Mouse (Mus musculus) spleen, postnatal 10 days (tissue): ENCODE data around the gene Blnk.

Source experiments
- DNase-seq, 2 experiments: peaks; one replicate each; pipeline ENCODE4 v3.0.0; 2021 to 2022; ENCODE audit warnings: low spot score in 2 of 2

Blnk gene

DNA sequence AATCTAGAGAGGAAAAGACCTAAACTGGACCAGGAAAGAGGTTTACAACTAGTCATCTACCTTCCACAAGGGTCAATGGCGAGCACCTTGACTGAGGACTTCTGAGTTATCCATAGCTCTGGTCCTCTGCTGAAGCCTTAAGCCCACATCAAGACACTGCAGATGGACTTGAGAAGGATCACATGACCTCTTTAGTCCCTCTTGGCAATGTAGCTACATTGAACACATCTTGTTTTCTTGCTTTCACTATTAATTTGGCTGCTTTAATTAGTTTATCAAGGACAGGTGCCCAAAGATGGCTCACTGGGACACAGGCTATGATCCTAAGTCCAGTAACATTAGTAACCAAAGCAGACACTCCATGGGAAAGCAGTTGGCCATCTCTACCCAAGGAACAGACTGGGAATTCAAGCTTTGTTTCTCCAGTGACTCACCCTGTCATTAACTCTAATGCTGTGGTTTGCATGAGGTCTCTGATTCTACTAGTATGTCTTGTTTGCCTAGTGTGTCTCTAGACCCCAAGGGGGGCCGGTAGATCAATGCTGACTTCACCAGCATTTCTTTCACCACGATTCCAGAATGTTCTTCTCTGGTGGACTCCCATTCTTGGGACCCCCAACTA, 9.5 kb upstream of the Blnk start:
- DNase-seq = no peak

GRCm38 (mm10) chr19:40999569-40999968, 5.2 kb upstream of the Blnk start:
- DNase-seq = peak in 1 of 2 experiments; percentile 59

DNA sequence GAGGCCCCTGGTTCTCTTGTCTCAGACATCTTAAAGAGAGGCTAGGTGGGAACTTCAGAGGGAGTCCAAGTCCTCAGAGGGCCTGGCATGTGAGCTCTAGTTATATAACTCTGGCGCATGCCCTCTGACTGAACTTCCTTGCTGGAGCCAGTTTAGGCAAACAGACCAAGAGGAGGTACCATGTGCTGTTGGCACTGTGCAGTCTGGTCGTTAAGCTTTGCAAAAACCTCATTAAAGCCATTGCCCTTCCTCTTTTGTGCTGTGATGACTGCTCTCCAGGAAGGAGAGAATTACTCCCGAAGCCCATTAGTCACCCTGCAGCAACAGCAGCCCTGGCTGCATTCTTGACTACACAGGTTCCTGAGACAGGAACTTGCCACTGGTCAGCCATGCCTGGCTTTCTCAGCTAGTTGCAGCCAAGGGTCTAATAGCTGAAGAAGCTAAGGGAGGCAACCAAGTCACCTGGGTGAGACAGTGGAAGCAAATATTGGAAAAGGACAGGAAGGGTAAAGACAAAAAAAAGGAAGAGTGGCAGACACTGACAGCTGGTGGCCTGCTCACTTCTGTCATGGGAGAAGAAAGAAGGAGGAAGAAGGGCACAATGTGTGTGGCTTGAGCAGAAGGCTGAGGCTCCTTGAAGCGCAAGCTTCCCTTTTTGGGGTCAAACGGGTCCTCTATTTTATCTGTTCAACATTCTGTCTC, 4.3 kb upstream of the Blnk start:
- no peak for DNase-seq

DNA sequence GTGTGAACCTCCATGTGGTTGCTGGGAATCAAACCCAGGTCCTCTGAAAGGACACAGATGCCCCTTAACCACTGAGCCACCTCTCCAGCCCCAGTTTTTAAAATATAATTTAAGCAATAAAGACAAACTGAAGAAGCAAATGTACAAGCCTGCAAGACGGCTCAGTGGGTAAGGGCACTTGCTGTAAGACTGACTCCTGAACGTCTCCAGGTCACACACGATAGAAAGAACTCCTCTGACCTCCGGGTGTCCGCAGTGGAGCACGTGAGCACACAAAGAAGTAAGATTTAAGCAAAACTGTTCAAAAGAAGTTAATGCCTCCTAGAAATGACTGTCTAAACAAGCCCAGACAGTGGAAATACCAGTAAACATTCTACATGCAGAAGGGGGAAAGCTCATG, 2.4 kb upstream of the Blnk start:
- DNase-seq = no peak

DNA sequence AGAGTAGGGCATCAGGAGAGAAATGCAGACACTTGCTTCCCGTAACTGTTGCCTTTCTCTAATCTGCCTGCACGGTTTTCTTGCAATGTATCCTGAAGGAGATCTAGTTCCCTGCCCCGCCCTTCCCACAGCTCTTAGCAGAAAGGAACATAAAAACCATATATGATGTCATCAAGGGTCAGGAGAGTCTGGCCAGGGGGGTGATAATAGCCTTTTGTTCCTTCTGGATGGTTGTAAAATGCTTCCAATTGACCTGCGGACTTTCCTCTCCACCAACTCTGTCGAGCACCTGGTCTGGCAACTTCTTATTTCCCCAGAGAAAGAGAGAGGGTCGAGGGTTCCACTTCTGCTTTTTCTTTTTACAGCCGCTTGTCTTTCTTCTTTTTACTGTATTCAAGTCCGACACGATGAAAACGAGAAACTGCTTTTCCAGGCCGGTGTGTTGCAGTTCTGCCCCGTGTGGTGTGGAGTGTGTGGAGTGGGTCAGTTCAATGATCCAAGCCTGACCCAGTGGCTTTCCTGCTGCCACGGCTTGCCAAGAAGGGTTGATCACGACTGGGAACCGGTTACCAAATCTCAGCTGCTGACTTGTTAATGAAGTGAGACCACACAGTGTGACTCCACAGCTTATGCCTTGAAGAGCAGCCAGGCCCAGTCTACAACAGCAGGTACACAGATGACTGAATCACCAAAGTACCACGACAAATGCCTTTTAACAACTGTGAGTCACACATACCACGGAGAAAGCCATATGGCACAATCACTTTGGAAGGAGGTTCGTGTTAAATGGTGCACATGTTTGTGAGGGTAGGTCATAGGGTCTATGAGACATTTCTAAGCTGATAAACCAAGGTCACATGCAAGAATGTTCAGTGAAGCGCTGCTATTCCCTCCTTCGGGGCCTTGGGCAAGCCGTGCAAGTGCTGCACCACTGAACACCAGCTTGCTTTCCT, 1.4 kb upstream of the Blnk start:
- peak in 1 of 2 experiments; percentile 38 for DNase-seq

DNA sequence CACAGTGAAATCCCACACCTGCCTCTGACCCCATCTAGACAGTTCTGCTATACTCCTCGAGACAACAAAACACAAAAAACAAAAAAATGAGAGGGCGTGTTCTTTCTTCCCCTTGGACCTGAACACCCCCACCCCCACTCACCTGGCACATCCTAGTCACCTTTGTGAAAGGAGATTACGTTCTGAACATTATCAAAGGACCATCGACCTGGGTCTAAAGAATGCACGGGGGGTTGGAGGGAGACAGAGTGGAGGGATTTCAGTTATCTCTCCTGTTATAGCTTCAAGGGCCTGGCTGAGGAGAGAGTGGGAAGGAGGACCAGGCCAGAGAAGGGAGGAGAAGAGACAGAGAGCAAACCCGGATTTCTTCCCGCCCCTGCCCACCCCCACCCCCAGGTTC, 576 bp upstream of the Blnk start:
- DNase-seq = no peak

GRCm38 (mm10) chr19:40993356-40993755, 979 bp downstream of the Blnk start:
- DNase-seq = no peak

DNA sequence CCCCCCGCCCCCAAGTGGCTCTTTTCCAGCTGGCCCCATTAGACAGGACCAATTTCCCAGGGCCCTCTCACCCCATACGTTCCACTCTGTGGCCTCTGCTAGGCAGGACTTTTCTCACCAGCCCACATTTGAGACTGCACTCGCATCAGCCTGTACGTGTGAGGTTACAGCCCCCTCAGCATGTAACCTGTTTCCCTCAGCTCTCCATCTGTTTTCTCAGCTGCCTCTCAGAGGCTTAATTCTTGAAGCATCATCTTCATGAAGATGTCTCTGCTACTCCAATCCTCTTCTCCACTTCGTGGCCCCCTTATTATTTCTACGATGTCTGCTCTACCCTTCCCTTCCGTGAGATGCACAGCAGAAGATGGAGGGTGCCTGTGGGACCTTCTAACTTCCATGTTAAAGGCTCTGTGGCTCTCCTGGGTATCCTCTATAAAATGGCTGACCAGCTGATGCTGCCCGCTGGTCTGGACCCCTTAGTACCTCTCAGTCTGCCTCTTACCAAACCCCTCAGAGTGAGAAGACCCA, 1.8 kb downstream of the Blnk start:
- DNase-seq = no peak

DNA sequence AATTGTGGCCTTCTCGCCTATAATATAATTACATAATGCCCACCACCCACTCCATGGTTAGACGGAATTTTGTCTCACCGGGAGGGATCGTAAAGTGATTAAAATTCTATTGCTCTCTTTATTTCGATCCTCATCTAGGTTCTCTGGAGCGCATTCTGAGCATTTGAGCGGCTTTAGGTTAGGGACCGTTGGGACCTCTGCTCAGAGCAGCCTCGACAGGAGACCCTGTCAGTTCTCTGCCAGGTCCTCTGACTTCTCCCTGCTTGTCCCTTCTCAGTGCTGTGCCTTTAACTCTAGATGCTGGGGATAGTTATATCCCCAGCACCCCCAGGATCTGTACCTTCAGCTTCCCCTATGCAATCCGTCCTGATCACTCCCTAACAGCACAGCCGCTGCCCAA, 2.2 kb downstream of the Blnk start:
- DNase-seq = no peak

- no peak for DNase-seq
Observed at GRCm38 (mm10) chr19:40991626-40992025, 2.7 kb downstream of the Blnk start.

GRCm38 (mm10) chr19:40990781-40991343, 3.5 kb downstream of the Blnk start:
- DNase-seq = no peak

DNA sequence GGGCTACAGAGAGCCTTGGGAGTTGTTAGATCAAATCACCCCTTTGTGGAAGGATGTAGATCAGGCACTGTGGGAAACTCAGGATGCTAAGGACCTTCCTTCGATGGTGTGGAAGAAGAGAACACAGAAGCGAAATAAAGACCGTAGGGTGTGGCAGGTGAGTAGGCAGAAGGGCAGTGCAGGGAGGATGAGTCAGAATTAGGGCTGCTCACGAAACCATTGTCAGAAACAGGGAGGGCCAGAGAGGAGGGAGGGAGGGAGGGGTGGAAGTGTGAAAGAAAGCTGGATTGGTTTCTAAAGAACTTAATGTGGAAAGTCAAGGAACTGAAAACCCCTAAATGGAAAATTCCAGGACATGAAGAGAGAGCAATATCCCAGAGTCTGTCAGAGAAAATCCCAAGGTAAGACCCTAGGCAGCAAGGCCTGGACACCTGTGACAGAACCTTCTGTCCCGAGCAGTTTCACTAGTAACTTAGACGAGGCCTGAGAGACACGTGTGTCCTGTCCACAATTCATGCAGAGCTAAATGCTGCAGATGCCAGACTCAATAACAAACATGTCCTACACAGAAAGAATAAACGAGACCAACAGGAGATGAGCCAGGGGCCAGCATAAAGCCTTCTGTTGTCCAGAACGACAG, 4.3 kb downstream of the Blnk start:
- no peak for DNase-seq

DNA sequence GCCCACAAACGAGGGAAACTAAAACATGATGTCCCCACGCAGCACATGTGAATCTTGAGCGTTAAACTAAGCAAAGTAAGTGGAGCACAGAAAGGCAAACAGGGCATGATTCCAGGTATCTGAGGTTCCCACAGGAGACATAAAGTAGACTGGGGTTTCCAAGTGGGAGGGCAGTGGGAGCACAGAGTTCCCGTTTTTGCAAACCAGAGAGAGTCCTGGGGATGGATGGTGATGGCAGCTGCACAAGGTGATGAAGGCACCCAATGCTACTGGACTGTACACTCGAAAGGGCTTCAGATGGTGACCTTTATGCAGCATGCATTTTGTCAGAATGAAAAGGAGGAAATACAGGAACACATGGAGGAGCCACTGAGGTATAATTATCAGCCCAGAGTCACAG, 5.5 kb downstream of the Blnk start:
- DNase-seq = no peak

DNA sequence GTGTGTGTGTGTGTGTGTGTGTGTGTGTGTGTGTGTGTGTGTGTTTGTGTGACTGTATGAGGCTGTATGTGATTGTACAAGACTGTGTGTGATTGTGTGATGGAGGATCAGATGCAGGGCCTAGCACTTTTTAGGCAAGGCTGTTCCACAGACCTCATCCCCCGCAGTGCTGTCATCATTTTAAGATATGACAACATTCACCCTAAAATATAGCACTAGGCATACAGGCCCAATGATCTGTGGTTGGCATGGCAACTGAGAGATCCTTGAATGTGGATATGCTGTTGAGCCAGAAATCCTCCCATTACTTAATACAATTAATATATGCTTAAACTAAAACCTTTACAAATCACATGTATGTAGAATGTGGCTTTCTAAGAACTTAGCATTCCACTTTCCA, 9.8 kb downstream of the Blnk start:
- no peak for DNase-seq

- DNase-seq = no peak
Observed at GRCm38 (mm10) chr19:40980671-40981070, 13.7 kb downstream of the Blnk start.

DNA sequence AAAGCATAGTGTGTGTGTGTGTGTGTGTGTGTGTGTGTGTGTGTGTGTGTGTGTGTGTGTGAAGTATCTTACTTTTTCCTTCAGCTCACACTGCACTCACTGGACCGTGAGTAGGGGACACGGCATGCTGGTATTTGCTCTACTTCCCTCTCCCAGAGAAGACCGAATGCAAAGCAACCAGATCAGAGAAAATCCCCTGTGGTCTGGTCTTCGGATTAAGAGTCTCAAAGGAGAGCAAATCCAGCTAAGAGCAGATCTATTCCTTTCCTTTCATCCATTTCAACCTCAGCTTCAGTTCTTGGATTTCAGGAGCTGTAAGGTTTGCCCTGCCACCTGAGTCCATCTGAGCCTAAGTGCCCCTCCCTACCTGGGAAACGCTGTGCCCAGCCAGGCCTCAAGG, 16.3 kb downstream of the Blnk start:
- no peak for DNase-seq

DNA sequence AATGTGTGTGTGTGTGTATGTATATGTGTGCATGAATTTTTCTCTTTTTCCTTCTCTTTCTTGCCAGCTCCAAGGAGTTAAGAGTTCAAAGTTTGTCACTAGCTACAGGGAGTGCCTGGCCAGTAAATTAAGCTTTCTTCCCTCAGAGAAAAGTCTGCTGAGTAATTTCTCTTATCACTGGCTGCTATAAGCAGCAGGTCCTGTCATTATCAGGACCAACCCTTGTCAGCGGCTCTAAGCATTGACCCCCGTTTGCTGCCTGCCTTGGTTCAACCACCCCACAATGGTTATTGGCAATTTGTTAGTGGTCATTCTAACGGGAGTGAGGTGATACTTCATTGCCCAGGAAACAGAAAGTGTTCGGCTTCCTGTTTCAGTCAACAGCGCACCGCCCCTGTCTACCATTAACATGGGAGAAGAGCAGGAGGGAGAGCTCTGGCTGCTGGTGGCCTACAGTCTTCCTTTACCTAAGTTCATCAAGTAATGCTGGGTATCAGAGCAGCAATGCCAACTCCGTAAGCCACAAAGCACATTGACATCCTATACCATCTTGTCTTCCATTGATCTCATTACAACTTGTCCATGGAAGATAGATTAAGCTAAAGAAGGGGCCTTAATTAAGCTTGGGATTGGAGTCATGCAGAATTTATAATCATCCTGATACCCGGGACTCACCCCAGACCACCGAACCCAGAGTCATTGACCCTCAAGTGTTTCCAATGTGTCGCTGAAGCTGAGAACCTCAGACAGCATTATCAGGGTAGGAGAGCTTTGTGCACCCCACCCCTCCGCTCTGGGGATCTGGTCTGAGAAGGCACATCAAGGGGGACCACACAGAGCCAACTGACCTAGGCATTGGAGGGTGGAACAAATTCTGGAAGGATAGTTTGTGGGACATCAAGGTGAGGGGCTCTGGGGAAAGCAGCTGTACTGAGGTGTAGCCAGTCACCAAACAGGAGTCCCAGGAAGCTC, 17.1 kb downstream of the Blnk start:
- no peak for DNase-seq

DNA sequence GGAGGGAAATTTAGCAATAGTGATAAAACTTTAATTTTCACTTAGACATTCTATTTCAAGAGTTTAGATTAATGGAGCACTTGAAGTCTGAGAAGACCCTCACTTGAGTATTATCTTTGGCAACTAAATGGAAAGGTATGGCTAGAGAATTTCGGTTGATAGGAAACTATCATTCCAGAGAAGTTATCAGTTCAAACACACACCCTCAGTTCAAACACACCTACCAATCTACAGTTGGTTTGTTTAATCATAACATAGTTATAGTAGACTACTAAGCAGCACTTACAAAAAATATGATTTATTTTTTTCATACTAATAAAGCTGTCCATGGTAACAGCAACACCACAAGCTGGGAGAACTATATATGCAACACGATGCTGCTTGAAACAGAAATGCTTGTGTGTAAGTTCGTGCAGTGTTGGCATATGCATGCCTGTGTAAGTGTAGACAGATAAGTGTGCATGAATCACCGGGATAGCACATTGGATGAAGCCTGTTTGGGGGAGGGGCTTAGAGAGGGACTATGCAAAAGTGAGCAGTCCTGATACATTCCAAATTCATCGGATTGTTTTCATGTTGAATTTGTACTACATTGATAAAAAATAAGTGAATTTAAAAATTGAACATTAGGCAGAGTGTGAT, 22.9 kb downstream of the Blnk start:
- DNase-seq = no peak

- no peak for DNase-seq
Observed at GRCm38 (mm10) chr19:40970775-40971174, 23.6 kb downstream of the Blnk start.

DNA sequence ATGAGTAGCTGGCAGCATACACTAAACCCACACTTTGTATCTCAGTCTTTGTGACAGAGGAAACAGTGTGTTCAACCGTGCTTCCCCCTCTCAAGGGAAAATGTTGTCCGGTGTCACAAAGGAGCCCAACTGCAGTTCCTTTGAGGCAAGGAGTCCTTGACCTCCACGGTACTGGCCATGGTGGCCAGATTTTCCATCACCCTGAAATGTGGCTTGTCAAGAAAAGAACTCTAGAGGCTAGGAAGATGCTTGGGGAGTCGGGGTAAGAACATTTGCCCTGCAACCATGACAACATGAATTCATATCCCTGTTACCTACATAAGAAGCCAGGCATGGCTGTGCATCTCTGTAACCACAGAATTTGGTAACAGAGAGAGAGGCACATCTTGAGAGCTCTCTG, 24.0 kb downstream of the Blnk start:
- no peak for DNase-seq
